Mouse (Mus musculus) mouse embryonic stem cell (cell line): ENCODE data around the gene Nfatc2.

ENCODE experiments used
- in situ Hi-C, 2 experiments: fragments of 300-500 bp; cut with MboI; formaldehyde crosslinking; loops; 1 replicate in 1 of 2; 3 replicates in 1 of 2; pipeline ENCODE4 v1.14.3; 2019 to 2020; ENCODE audit warnings: low sequenced_read_pairs in 2 of 2, low pct_unique_long_range_greater_than_20kb in 1 of 2, mixed read lengths in 1 of 2; ENCODE audit not compliant: unreplicated experiment in 1 of 2

The Nfatc2 gene

GRCm38 (mm10) chr2:168518256-168518659 is 83.2 kb downstream of the Nfatc2 start:
- in situ Hi-C loops = no loop called here

- in situ Hi-C loops = no loop called here
Observed at GRCm38 (mm10) chr2:168517774-168518173, 83.7 kb downstream of the Nfatc2 start.

- in situ Hi-C loops = no loop called here
Observed at GRCm38 (mm10) chr2:168516717-168517116, 84.7 kb downstream of the Nfatc2 start.

- in situ Hi-C loops = no loop called here
Observed at GRCm38 (mm10) chr2:168515466-168515865, 86.0 kb downstream of the Nfatc2 start.

GRCm38 (mm10) chr2:168514131-168514530 is 87.3 kb downstream of the Nfatc2 start:
- in situ Hi-C loops = no loop called here

GRCm38 (mm10) chr2:168511529-168511928 is 89.9 kb downstream of the Nfatc2 start:
- in situ Hi-C loops = no loop called here

- in situ Hi-C loops = no loop called here
Observed at GRCm38 (mm10) chr2:168508469-168509198, 92.8 kb downstream of the Nfatc2 start.

GRCm38 (mm10) chr2:168504431-168505182 is 96.8 kb downstream of the Nfatc2 start:
- in situ Hi-C loops = no loop called here

- in situ Hi-C loops = no loop called here
Observed at GRCm38 (mm10) chr2:168503735-168504134, 97.7 kb downstream of the Nfatc2 start.

- in situ Hi-C loops = no loop called here
Observed at GRCm38 (mm10) chr2:168500750-168501149, 100.7 kb downstream of the Nfatc2 start.

GRCm38 (mm10) chr2:168500244-168500643 is 101.2 kb downstream of the Nfatc2 start:
- in situ Hi-C loops = no loop called here

- in situ Hi-C loops = no loop called here
Observed at GRCm38 (mm10) chr2:168491791-168492190, 109.7 kb downstream of the Nfatc2 start.

- in situ Hi-C loops = no loop called here
Observed at GRCm38 (mm10) chr2:168489953-168490352, 111.5 kb downstream of the Nfatc2 start.

- in situ Hi-C loops = no loop called here
Observed at GRCm38 (mm10) chr2:168488158-168488925, 113.1 kb downstream of the Nfatc2 start.

- in situ Hi-C loops = no loop called here
Observed at GRCm38 (mm10) chr2:168481121-168481520, 120.3 kb downstream of the Nfatc2 start.

GRCm38 (mm10) chr2:168480692-168481091 is 120.8 kb downstream of the Nfatc2 start:
- in situ Hi-C loops = no loop called here

GRCm38 (mm10) chr2:168479930-168480329 is 121.5 kb downstream of the Nfatc2 start:
- in situ Hi-C loops = loop anchor here (10.0 kb wide), 2 partner anchors 155 to 395 kb away; no protein-coding TSS in a partner anchor

GRCm38 (mm10) chr2:168478431-168478830 is 123.0 kb downstream of the Nfatc2 start:
- in situ Hi-C loops = loop anchor here (10.0 kb wide), 2 partner anchors 156 to 396 kb away; no protein-coding TSS in a partner anchor

- in situ Hi-C loops = loop anchor here (10.0 to 25.0 kb wide), 3 partner anchors 161 to 414 kb away; no protein-coding TSS in a partner anchor
Observed at GRCm38 (mm10) chr2:168473496-168473895, 128.0 kb downstream of the Nfatc2 start.
